Mouse (Mus musculus): ENCODE data around the gene Olfr1245. TPM values are rescaled to one million over a fixed set of nuclear protein-coding genes. Genes with fewer than 3 reads are reported as not detected.
"Not testable (repeated sequence)": the region's sequence is repeated elsewhere in the genome, so short reads cannot be mapped to it uniquely, and the experiment has no call there.

Olfr1245 gene
- total RNA-seq (2021), result not detected

GRCm38 (mm10) chr2:89578347-89578746, at the start of gene Olfr1245:
TSS of gene Olfr1245 (minus strand) at chr2:89578447.
- DNase-seq, result no peak

- DNase-seq, result not testable (repeated sequence)
Measured at GRCm38 (mm10) chr2:89618145-89618544, 39.9 kb upstream of the Olfr1245 start, which contains the start of gene Olfr1248. TSS of gene Olfr1248 (minus strand) at chr2:89618245.

- no peak for DNase-seq
Measured at GRCm38 (mm10) chr2:89614030-89614429, 35.8 kb upstream of the Olfr1245 start, which contains the start of gene Olfr1247. TSS of gene Olfr1247 (minus strand) at chr2:89614130.

- no peak for DNase-seq
Measured at GRCm38 (mm10) chr2:89593057-89593456, 14.8 kb upstream of the Olfr1245 start, which contains the start of gene Olfr1246. TSS of gene Olfr1246 (minus strand) at chr2:89593157.

GRCm38 (mm10) chr2:89562706-89563105, 15.5 kb downstream of the Olfr1245 start:
- DNase-seq, result not testable (repeated sequence)

- no peak for DNase-seq
Measured at GRCm38 (mm10) chr2:89544516-89544915, 33.7 kb downstream of the Olfr1245 start.

- no peak for DNase-seq
Measured at GRCm38 (mm10) chr2:89539923-89540322, 38.3 kb downstream of the Olfr1245 start.

GRCm38 (mm10) chr2:89531387-89531786, 46.9 kb downstream of the Olfr1245 start, which contains the start of gene Olfr1243:
TSS of gene Olfr1243 (minus strand) at chr2:89531487.
- no peak for DNase-seq

Other genes starting within 250 kb of the Olfr1245 start
- not detected for gene Olfr1232, start 248.8 kb downstream of the Olfr1245 start, total RNA-seq (2021)
- gene Olfr1233, start 236.0 kb downstream of the Olfr1245 start, total RNA-seq (2021), result not detected
- not detected for gene Olfr1234, start 213.6 kb downstream of the Olfr1245 start, total RNA-seq (2021)
- not detected for gene Olfr1238, start 168.8 kb downstream of the Olfr1245 start, total RNA-seq (2021)
- not detected for gene Olfr1239, start 158.0 kb downstream of the Olfr1245 start, total RNA-seq (2021)
- not detected for gene Olfr1240, start 135.4 kb downstream of the Olfr1245 start, total RNA-seq (2021)
- not detected for gene Olfr1241, start 91.3 kb downstream of the Olfr1245 start, total RNA-seq (2021)
- gene Olfr1242, start 80.1 kb downstream of the Olfr1245 start, total RNA-seq (2021), result not detected
- gene Olfr1243, start 47.0 kb downstream of the Olfr1245 start, total RNA-seq (2021), result not detected
- not detected for gene Olfr1246, start 14.7 kb upstream of the Olfr1245 start, total RNA-seq (2021)
- under 1 TPM in 1 of 2 experiments, not detected in 1; 0.07 TPM for gene Olfr1247, start 35.7 kb upstream of the Olfr1245 start, total RNA-seq (2021)
- not detected for gene Olfr1248, start 39.8 kb upstream of the Olfr1245 start, total RNA-seq (2021)
- not detected for gene Olfr1249, start 56.5 kb upstream of the Olfr1245 start, total RNA-seq (2021)
- not detected for gene Olfr1250, start 83.0 kb upstream of the Olfr1245 start, total RNA-seq (2021)
- not detected for gene Olfr1251, start 93.5 kb upstream of the Olfr1245 start, total RNA-seq (2021)
- not detected for gene Olfr1252, start 146.6 kb upstream of the Olfr1245 start, total RNA-seq (2021)
- gene Olfr1253, start 178.6 kb upstream of the Olfr1245 start, total RNA-seq (2021), result not detected
- gene Olfr1254, start 215.2 kb upstream of the Olfr1245 start, total RNA-seq (2021), result not detected
- not detected for gene Olfr1255, start 233.6 kb upstream of the Olfr1245 start, total RNA-seq (2021)